Mouse (Mus musculus): Measurements from ENCODE around the gene Cc2d1b. TPM values are rescaled to one million over a fixed set of nuclear protein-coding genes. Genes with fewer than 3 reads are reported as not detected.
A peak's percentile ranks its signal among the peaks of the same experiment; 100 is the strongest.

Cc2d1b gene
- polyA plus RNA-seq, 1 experiment from 2014 or later = 34.7 TPM

DNA sequence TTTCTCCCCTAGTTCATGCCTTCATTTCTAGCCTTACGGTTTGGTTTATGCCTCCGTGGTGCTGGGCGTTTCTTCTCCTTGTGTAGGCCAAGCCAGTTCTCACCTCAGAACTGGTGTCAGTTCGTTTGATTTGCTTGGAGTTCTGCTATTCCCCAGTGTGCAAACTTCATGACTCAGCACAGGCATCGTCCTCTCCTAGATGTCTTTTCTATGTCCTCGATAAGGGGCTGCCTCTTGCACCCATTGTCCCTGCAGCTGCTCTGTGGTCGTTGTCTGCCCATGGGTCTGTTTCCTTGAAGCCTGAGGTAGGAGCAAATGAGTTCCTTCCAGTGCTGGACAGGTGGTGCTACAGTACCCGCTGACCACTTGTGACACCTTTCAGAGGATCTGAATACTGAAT is 796 bp downstream of the Cc2d1b start:
- Histone ChIP-seq H3K27ac (replicated peaks) (peak overlapping the region; percentile 96), H3K36me3 (replicated peaks) (peaks cover 39% of the 10 kb centered on the region), H3K9me3 (no peaks in the 10 kb centered on the region), H3K27me3 (replicated peaks; ENCODE audit: low read depth, poor library complexity, severe bottlenecking) (no peaks in the 10 kb centered on the region), H3K4me3 (peak overlapping the region; percentile 87), H3K4me1 (peaks cover 21% of the 10 kb centered on the region)
- WGBS = 26% methylated on average over 8 of the region's 8 CpGs
- no peak for DNase-seq (ENCODE audit: low spot score)

GRCm38 (mm10) chr4:108621504-108621903 is 1.8 kb downstream of the Cc2d1b start:
- DNase-seq (ENCODE audit: low spot score) = no peak
- Histone ChIP-seq H3K27ac (replicated peaks) (no peak overlapping the region), H3K27me3 (replicated peaks; ENCODE audit: low read depth, poor library complexity, severe bottlenecking) (no peaks in the 10 kb centered on the region), H3K9me3 (no peaks in the 10 kb centered on the region), H3K36me3 (replicated peaks) (peaks cover 42% of the 10 kb centered on the region), H3K4me1 (peaks cover 21% of the 10 kb centered on the region), H3K4me3 (no peak overlapping the region)
- 93% methylated on average over 6 of the region's 6 CpGs for whole genome bisulfite sequencing

DNA sequence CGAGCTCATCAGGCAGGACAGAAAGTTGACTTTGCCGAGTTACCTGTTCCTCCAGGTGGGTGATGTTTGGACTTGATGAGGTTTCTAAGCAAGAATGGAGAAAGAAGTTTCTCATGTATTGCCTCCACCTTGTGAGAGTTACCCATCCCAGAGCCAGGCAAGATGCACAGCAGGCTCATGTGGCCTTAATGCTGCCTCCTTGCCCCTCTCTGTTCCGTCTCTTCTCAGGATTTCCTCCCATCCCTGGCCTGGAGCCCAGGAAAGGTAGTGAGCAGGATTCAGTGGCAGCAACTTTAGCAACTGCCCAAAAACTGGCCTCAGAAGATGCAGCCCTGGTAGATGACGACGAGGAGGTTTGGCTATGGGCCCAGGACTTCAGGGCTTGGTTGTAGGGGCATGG is 7.3 kb downstream of the Cc2d1b start:
- H3K4me3 ChIP-seq = no peak overlapping the region
- no peaks in the 10 kb centered on the region for H3K4me1 ChIP-seq
- 87% methylated on average over 5 of the region's 5 CpGs for WGBS
- H3K27ac ChIP-seq (replicated peaks) = no peak overlapping the region
- no peaks in the 10 kb centered on the region for H3K9me3 ChIP-seq
- H3K36me3 ChIP-seq (replicated peaks) = peaks cover 90% of the 10 kb centered on the region
- DNase-seq (ENCODE audit: low spot score) = no peak
- H3K27me3 ChIP-seq (replicated peaks; ENCODE audit: low read depth, poor library complexity, severe bottlenecking) = no peaks in the 10 kb centered on the region

- peaks cover 100% of the 10 kb centered on the region for H3K36me3 ChIP-seq (replicated peaks)
- H3K4me1 ChIP-seq = no peaks in the 10 kb centered on the region
Measured at GRCm38 (mm10) chr4:108629363-108629880, 9.7 kb downstream of the Cc2d1b start.

GRCm38 (mm10) chr4:108630096-108630495 is 10.4 kb downstream of the Cc2d1b start:
- Histone ChIP-seq H3K4me3 (no peak overlapping the region), H3K9me3 (no peaks in the 10 kb centered on the region), H3K36me3 (replicated peaks) (peaks cover 100% of the 10 kb centered on the region), H3K27me3 (replicated peaks; ENCODE audit: low read depth, poor library complexity, severe bottlenecking) (no peaks in the 10 kb centered on the region), H3K27ac (replicated peaks) (no peak overlapping the region), H3K4me1 (0 out of 2 replicates have a peak, but pooled peaks cover 5% of the 10 kb centered on the region)
- no peak for DNase-seq (ENCODE audit: low spot score)
- WGBS = 91% methylated on average over 9 of the region's 9 CpGs

More at GRCm38 (mm10) chr4:108629363-108629880, 9.7 kb downstream of the Cc2d1b start:
- Histone ChIP-seq H3K27me3 (replicated peaks; ENCODE audit: low read depth, poor library complexity, severe bottlenecking) (no peaks in the 10 kb centered on the region), H3K27ac (replicated peaks) (no peak overlapping the region), H3K4me3 (no peak overlapping the region), H3K9me3 (no peaks in the 10 kb centered on the region)
- 90% methylated on average over 7 of the region's 7 CpGs for WGBS
- no peak for DNase-seq (ENCODE audit: low spot score)

GRCm38 (mm10) chr4:108631616-108632015 is 11.9 kb downstream of the Cc2d1b start:
- Histone ChIP-seq H3K4me1 (0 out of 2 replicates have a peak, but pooled peaks cover 6% of the 10 kb centered on the region), H3K4me3 (no peak overlapping the region), H3K27ac (replicated peaks) (no peak overlapping the region), H3K36me3 (replicated peaks) (peaks cover 100% of the 10 kb centered on the region), H3K27me3 (replicated peaks; ENCODE audit: low read depth, poor library complexity, severe bottlenecking) (no peaks in the 10 kb centered on the region), H3K9me3 (no peaks in the 10 kb centered on the region)
- DNase-seq (ENCODE audit: low spot score) = no peak
- WGBS = 94% methylated on average over 4 of the region's 4 CpGs

- WGBS = 81% methylated on average over 12 of the region's 12 CpGs
- Histone ChIP-seq H3K27me3 (replicated peaks; ENCODE audit: low read depth, poor library complexity, severe bottlenecking) (no peaks in the 10 kb centered on the region), H3K27ac (replicated peaks) (no peak overlapping the region), H3K36me3 (replicated peaks) (peaks cover 98% of the 10 kb centered on the region), H3K4me3 (no peak overlapping the region), H3K9me3 (no peaks in the 10 kb centered on the region), H3K4me1 (0 out of 2 replicates have a peak, but pooled peaks cover 6% of the 10 kb centered on the region)
- no peak for DNase-seq (ENCODE audit: low spot score)
Measured at GRCm38 (mm10) chr4:108633703-108634102, 14.0 kb downstream of the Cc2d1b start.

DNA sequence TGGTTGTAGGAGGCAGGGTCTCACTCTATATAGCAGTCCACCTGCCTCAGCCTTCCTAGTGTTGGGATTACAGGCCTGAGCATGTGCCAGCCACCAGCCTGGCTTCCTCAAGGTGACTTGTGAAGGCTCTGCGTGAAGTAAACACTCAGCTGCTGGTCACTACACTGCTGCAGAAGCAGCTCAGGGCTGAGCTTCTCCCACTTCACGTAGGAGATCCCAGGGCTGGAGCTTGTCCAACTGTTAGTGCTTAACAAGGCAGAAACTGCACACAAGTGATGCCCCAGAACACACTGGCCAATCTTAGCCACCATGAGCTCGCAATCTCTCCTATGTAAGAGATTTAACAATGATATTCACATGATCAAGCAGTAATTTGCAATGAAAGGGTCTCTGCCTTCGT is 15.0 kb downstream of the Cc2d1b start:
- Histone ChIP-seq H3K4me3 (no peak overlapping the region), H3K27ac (replicated peaks) (peak overlapping the region; percentile 44), H3K9me3 (no peaks in the 10 kb centered on the region), H3K27me3 (replicated peaks; ENCODE audit: low read depth, poor library complexity, severe bottlenecking) (no peaks in the 10 kb centered on the region), H3K4me1 (0 out of 2 replicates have a peak, but pooled peaks cover 6% of the 10 kb centered on the region), H3K36me3 (replicated peaks) (peaks cover 97% of the 10 kb centered on the region)
- no peak for DNase-seq (ENCODE audit: low spot score)
- 73% methylated on average over 4 of the region's 4 CpGs for WGBS

DNA sequence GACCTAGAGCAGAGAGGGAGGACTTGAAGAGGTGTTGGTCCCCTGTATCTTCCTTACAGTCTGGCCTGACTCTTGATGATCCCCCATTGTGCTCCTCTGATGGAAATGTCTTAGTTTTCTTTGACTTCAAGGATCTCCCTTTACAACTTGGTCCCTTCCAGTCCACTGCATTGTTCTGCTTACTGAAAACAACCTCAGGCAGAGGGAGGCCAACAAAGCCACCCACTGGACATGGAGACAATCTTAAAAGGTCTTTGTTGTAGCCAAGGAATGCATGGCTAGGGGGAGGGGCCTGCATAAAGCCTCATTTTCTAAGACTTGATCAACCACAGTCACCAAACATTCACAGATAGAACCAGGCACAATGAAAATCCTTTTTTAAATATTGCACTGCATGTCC is 15.4 kb downstream of the Cc2d1b start:
- H3K27ac ChIP-seq (replicated peaks) = peak overlapping the region; percentile 44
- DNase-seq (ENCODE audit: low spot score) = no peak

GRCm38 (mm10) chr4:108637721-108638120 is 18.0 kb downstream of the Cc2d1b start:
- H3K4me1 ChIP-seq = 0 out of 2 replicates have a peak, but pooled peaks cover 6% of the 10 kb centered on the region
- peaks cover 93% of the 10 kb centered on the region for H3K36me3 ChIP-seq (replicated peaks)
- WGBS = 85% methylated on average over 3 of the region's 3 CpGs
- no peak overlapping the region for H3K27ac ChIP-seq (replicated peaks)
- DNase-seq (ENCODE audit: low spot score) = no peak
- no peaks in the 10 kb centered on the region for H3K27me3 ChIP-seq (replicated peaks; ENCODE audit: low read depth, poor library complexity, severe bottlenecking)
- no peaks in the 10 kb centered on the region for H3K9me3 ChIP-seq
- no peak overlapping the region for H3K4me3 ChIP-seq

More for the DNA sequence above, 15.4 kb downstream of the Cc2d1b start:
- Histone ChIP-seq H3K36me3 (replicated peaks) (peaks cover 96% of the 10 kb centered on the region), H3K4me1 (0 out of 2 replicates have a peak, but pooled peaks cover 6% of the 10 kb centered on the region), H3K27me3 (replicated peaks; ENCODE audit: low read depth, poor library complexity, severe bottlenecking) (no peaks in the 10 kb centered on the region), H3K9me3 (no peaks in the 10 kb centered on the region), H3K4me3 (no peak overlapping the region)

DNA sequence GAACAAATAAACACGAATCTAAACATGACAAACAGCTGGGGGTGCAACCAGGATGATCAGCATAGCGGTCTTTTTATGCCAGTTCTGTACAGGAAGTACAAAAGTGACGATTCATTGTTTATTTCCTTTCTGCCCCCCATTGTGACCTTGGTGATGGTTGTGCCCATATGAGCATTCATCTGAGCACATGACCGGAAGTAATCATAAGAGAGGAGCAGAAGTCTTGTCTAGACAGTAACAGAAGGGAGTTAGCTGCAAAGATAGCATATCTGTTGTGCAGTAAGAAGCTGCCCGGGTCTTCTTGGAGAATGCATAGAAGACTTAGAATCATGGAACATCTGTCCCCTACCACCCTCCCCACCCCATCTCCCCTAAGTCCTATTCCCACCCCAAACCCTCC is 19.0 kb downstream of the Cc2d1b start:
- H3K36me3 ChIP-seq (replicated peaks) = peaks cover 91% of the 10 kb centered on the region
- DNase-seq (ENCODE audit: low spot score) = no peak
- no peak overlapping the region for H3K4me3 ChIP-seq
- no peaks in the 10 kb centered on the region for H3K27me3 ChIP-seq (replicated peaks; ENCODE audit: low read depth, poor library complexity, severe bottlenecking)
- no peaks in the 10 kb centered on the region for H3K9me3 ChIP-seq
- 84% methylated on average over 5 of the region's 5 CpGs for WGBS
- 0 out of 2 replicates have a peak, but pooled peaks cover 6% of the 10 kb centered on the region for H3K4me1 ChIP-seq
- H3K27ac ChIP-seq (replicated peaks) = no peak overlapping the region

DNA sequence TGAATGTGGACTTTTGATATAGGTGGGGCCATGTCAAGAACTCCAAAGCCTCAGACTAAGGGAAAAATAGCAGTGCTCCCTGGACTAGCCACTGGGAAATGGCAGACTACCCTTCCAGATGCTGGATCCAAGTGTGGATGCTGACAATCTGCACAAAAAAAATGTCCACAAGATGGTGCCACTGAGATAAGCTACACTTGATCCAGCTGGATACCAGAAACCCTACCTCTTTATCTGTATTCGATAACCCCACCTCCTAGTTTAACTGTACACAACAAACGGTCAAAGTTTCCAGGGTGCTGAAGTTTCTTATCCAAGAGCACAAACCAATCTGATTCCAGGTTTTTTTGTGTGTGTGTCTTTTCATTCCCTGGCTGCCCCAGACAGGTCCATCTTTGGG is 44.7 kb downstream of the Cc2d1b start:
- Histone ChIP-seq H3K27me3 (replicated peaks; ENCODE audit: low read depth, poor library complexity, severe bottlenecking) (no peaks in the 10 kb centered on the region), H3K4me3 (no peak overlapping the region), H3K36me3 (replicated peaks) (peaks cover 30% of the 10 kb centered on the region), H3K9me3 (no peaks in the 10 kb centered on the region), H3K27ac (replicated peaks) (no peak overlapping the region), H3K4me1 (no peaks in the 10 kb centered on the region)
- peak; percentile 12 for DNase-seq (ENCODE audit: low spot score)
- WGBS = 83% methylated on average over 2 of the region's 2 CpGs

Measured in embryonic facial prominence, embryonic 10.5 days (tissue).